Mouse (Mus musculus): ENCODE measurements at regions not wholly inside any gene's neighbourhood (a gene's known extent, or its start where the extent isn't known, plus 50 kb on each side); places are given as distances from the start of the nearest gene placed in this dataset.
"Not testable (repeated sequence)": the region's sequence is repeated elsewhere in the genome, so short reads cannot be mapped to it uniquely, and the experiment has no call there.

- H3K4me3 ChIP-seq = no peak overlapping the region
- intact Hi-C loops (cut with DNase I) = loop anchor here (5.0 kb wide), 1 partner anchor 1509 kb away; the partner anchor contains the start of gene Pcdh7
- no peak overlapping the region for H3K27ac ChIP-seq
- DNase-seq (ENCODE audit: extremely low spot score in 1 of 2, low spot score in 2 of 2) = peak; percentile 10 to 23
- TF ChIP-seq CTCF (IDR thresholded peaks at IDR 0.05) = peak; percentile 62
Observed at GRCm38 (mm10) chr5:56207877-56208276, 1509.9 kb upstream of the Pcdh7 start.

GRCm38 (mm10) chr5:56215842-56216241 is 1501.9 kb upstream of the Pcdh7 start:
- no peak overlapping the region for H3K4me3 ChIP-seq
- intact Hi-C loops (cut with DNase I) = no loop called here
- no peak for TF ChIP-seq CTCF (IDR thresholded peaks at IDR 0.05)
- H3K27ac ChIP-seq = no peak overlapping the region
- no peak for DNase-seq (ENCODE audit: extremely low spot score in 1 of 2, low spot score in 2 of 2)

GRCm38 (mm10) chr5:56266121-56266520 is 1451.6 kb upstream of the Pcdh7 start:
- no peak for TF ChIP-seq CTCF (IDR thresholded peaks at IDR 0.05)
- Histone ChIP-seq H3K27ac (no peak overlapping the region), H3K4me3 (no peak overlapping the region)
- DNase-seq (ENCODE audit: extremely low spot score in 1 of 2, low spot score in 2 of 2) = no peak
- intact Hi-C loops (cut with DNase I) = no loop called here

GRCm38 (mm10) chr5:56291666-56292065 is 1426.1 kb upstream of the Pcdh7 start:
- DNase-seq (ENCODE audit: extremely low spot score in 1 of 2, low spot score in 2 of 2); H3K27ac ChIP-seq; intact Hi-C loops (cut with DNase I); H3K4me3 ChIP-seq: not testable (repeated sequence)

Data from left cerebral cortex, adult 2 months (tissue).